Mouse (Mus musculus) embryonic fibroblast, embryonic 13.5 days (primary cell): ENCODE measurements around the gene Lrrc8c.

Source experiments
- CTCF ChIP-seq: IDR thresholded peaks from 2 replicates; pipeline ENCODE4 v1.5.1; 2011; ENCODE audit warnings: mild to moderate bottlenecking, control low read depth, low read length, moderate library complexity, borderline replicate concordance; ENCODE audit not compliant: insufficient read depth
- POLR2A ChIP-seq: IDR thresholded peaks from 2 replicates; pipeline ENCODE4 v1.6.1; 2011; ENCODE audit warnings: low read depth, mild to moderate bottlenecking, control low read depth, low read length, moderate library complexity

GRCm38 (mm10) chr5:105527477-105528331 is 8.5 kb downstream of the Lrrc8c start:
- TF ChIP-seq CTCF (no peak), POLR2A (no peak)
